Mouse (Mus musculus): ENCODE measurements around the gene Hist1h4j. TPM values are rescaled to one million over a fixed set of nuclear protein-coding genes. Genes with fewer than 3 reads are reported as not detected.
"Not testable (repeated sequence)": the region's sequence is repeated elsewhere in the genome, so short reads cannot be mapped to it uniquely, and the experiment has no call there.

Gene Hist1h4j
- polyA plus RNA-seq, 1 experiment from 2014 or later, result 1.1 TPM

DNA sequence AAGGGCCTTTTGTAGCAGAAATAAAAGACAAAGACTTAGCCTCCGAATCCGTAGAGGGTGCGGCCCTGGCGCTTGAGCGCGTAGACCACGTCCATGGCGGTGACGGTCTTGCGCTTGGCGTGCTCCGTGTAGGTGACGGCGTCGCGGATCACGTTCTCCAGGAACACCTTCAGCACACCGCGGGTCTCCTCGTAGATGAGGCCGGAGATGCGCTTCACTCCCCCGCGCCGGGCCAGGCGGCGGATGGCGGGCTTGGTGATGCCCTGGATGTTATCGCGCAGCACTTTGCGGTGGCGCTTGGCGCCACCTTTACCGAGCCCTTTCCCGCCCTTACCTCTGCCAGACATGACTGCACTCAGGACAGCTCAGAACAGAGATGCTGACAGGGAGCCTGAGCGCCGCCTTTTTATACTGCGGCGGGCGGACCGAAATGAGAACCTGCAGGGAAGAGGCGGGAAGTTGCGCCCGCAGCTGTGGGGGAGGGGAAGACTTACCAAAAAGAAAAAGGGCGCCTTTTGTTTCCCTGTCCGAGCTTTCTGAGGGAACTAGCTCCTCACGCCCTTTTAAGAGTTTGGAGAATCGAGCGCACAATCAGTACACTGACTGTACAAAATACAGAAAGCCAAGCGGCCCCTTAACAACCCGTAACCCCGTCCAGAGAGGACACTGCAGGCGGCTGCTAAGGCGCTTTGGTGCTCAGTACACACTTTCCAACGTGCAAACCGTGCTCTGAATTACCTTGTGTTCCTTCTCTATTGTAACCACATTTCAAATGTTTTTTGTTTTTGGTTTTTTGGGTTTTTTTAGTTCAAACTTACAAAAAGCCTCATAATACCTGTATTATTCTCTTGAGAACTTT is 15.5 kb downstream of the Hist1h4j start, which contains the start of gene Hist1h4k:
Gene Hist1h4k (minus strand): TSS at position 347 of the 859 bp plus-strand sequence.
- H3K27me3 ChIP-seq (ENCODE audit: control insufficient read depth, insufficient read depth, low read length); H3K36me3 ChIP-seq (ENCODE audit: control insufficient read depth, insufficient read depth, low read length); H3K9me3 ChIP-seq (replicated peaks; ENCODE audit: control insufficient read depth, low read length): not testable (repeated sequence)
- peak; percentile 85 for ATAC-seq (replicated peaks; ENCODE audit: insufficient number of reproducible peaks, low FRiP score, low TSS enrichment)
- under 1% methylated on average over 45 of the region's 56 CpGs for WGBS (ENCODE audit: insufficient replicate concordance)
- Histone ChIP-seq H3K4me1 (ENCODE audit: control insufficient read depth, insufficient read depth, low read length) (peaks cover 13% of the 10 kb centered on the region), H3K4me3 (ENCODE audit: low read depth, low read length) (peak within 1 kb of the TSS; percentile 57), H3K27ac (ENCODE audit: low read depth, low read length) (peak within 1 kb of the TSS; percentile 91), H3K4me2 (peak within 1 kb of the TSS; percentile 79), H3K9ac (ENCODE audit: low read depth, low read length) (peak within 1 kb of the TSS; percentile 72)

DNA sequence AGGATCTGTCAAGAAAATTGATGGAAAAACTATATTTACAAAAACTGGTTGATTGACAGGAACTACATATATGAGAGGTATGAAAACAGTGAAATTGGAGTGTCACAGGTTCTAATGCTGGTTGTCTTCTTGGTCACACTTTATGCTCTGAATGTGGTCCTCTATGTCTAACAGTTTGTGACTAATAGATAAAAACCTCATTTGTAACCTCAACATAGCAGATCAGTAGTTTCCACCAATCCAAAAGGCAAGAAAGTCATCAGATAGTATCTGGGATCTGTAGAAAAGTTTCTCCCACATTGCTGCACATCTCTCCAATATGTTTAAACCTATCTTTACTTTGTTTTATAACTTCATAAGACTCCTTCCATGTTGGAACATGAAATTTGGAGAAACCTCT is 16.6 kb downstream of the Hist1h4j start:
- no peak overlapping the region for H3K4me3 ChIP-seq (ENCODE audit: low read depth, low read length)
- no peaks in the 10 kb centered on the region for H3K27me3 ChIP-seq (ENCODE audit: control insufficient read depth, insufficient read depth, low read length)
- H3K9me3 ChIP-seq (replicated peaks; ENCODE audit: control insufficient read depth, low read length), result no peaks in the 10 kb centered on the region
- no peak for ATAC-seq (replicated peaks; ENCODE audit: insufficient number of reproducible peaks, low FRiP score, low TSS enrichment)
- no peaks in the 10 kb centered on the region for H3K36me3 ChIP-seq (ENCODE audit: control insufficient read depth, insufficient read depth, low read length)
- H3K27ac ChIP-seq (ENCODE audit: low read depth, low read length), result peak overlapping the region; percentile 85; the same call in 1 of the 2 replicates
- no peak overlapping the region; the same call in 1 of the 2 replicates for H3K9ac ChIP-seq (ENCODE audit: low read depth, low read length)
- H3K4me2 ChIP-seq, result no peak overlapping the region
- H3K4me1 ChIP-seq (ENCODE audit: control insufficient read depth, insufficient read depth, low read length), result peaks cover 13% of the 10 kb centered on the region

DNA sequence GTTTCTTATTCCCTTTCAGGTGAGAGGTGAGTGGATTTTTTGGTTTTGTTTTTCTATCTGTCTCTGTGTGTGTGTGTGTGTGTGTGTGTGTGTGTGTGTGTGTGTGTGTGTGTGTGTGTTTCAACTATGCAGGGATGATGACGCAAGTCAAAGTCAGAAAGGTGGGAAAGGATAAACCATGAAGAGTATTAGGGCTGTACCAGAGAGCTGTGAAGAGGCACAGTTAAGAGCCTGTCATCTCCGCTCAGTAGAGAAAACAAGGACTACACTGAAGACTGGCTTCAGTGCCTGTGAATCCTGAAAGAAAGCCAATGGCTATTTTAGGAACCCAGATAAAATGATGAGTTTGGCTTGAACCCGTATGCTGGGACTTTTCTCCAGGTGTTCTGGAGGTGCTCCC is 17.0 kb downstream of the Hist1h4j start:
- ATAC-seq (replicated peaks; ENCODE audit: insufficient number of reproducible peaks, low FRiP score, low TSS enrichment), result no peak
- H3K36me3 ChIP-seq (ENCODE audit: control insufficient read depth, insufficient read depth, low read length), result no peaks in the 10 kb centered on the region
- 39% methylated on average over 3 of the region's 3 CpGs for WGBS (ENCODE audit: insufficient replicate concordance)
- no peaks in the 10 kb centered on the region for H3K27me3 ChIP-seq (ENCODE audit: control insufficient read depth, insufficient read depth, low read length)
- no peaks in the 10 kb centered on the region for H3K9me3 ChIP-seq (replicated peaks; ENCODE audit: control insufficient read depth, low read length)
- H3K9ac ChIP-seq (ENCODE audit: low read depth, low read length), result peak overlapping the region; percentile 22; the same call in 1 of the 2 replicates
- peak overlapping the region; percentile 85 for H3K27ac ChIP-seq (ENCODE audit: low read depth, low read length)
- H3K4me3 ChIP-seq (ENCODE audit: low read depth, low read length), result no peak overlapping the region
- H3K4me1 ChIP-seq (ENCODE audit: control insufficient read depth, insufficient read depth, low read length), result peaks cover 13% of the 10 kb centered on the region
- H3K4me2 ChIP-seq, result peak overlapping the region; percentile 62; the same call in 1 of the 2 replicates

DNA sequence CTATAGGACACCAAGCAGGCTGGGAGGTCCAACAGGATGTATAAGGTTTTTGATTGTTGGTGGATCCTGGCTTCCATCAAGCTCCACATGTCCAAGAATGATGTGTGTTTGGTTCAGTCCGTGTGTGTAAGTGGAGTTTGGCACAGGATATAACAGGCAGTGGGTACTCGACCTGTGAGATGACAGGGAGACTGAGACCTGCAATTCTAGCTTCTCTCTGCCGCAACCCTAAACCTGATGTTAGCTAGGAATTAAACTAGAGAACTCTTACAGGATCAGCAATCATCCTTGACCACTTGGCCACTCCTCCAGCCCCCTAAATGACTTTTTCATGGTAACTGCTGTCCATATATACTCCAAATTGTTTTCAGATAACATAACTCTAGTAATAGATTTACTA is 17.5 kb downstream of the Hist1h4j start:
- Histone ChIP-seq H3K9me3 (replicated peaks; ENCODE audit: control insufficient read depth, low read length) (no peaks in the 10 kb centered on the region), H3K4me1 (ENCODE audit: control insufficient read depth, insufficient read depth, low read length) (peaks cover 13% of the 10 kb centered on the region), H3K36me3 (ENCODE audit: control insufficient read depth, insufficient read depth, low read length) (no peaks in the 10 kb centered on the region), H3K4me3 (ENCODE audit: low read depth, low read length) (no peak overlapping the region), H3K27me3 (ENCODE audit: control insufficient read depth, insufficient read depth, low read length) (no peaks in the 10 kb centered on the region), H3K9ac (ENCODE audit: low read depth, low read length) (no peak overlapping the region), H3K4me2 (peak overlapping the region; percentile 62), H3K27ac (ENCODE audit: low read depth, low read length) (peak overlapping the region; percentile 85)
- no peak for ATAC-seq (replicated peaks; ENCODE audit: insufficient number of reproducible peaks, low FRiP score, low TSS enrichment)
- WGBS (ENCODE audit: insufficient replicate concordance), result 43% methylated on average over 3 of the region's 3 CpGs

DNA sequence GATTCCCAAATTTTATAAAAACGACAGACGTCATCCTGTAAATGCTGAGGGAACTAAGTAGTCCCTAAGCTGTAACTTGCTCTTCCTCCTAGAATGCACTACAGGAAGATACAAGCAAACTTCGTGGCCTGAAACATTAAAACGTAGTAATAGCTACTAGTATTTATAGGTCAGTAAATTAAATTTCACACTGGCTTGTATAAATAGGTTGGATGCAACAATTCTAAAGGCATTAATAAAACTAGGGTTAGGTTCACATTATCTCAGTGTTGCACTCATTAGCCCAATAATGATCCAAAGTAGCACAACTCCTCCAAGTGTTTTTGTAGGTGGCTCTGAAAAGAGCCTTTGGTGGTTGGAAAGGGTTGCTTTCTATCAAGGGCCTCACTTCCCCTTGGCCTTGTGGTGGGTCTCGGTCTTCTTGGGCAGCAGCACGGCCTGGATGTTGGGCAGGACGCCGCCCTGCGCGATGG is 18.2 kb downstream of the Hist1h4j start:
- Histone ChIP-seq H3K27ac (ENCODE audit: low read depth, low read length) (peak overlapping the region; percentile 85), H3K4me1 (ENCODE audit: control insufficient read depth, insufficient read depth, low read length) (peaks cover 13% of the 10 kb centered on the region), H3K4me3 (ENCODE audit: low read depth, low read length) (peak overlapping the region; percentile 42), H3K4me2 (peak overlapping the region; percentile 62), H3K27me3 (ENCODE audit: control insufficient read depth, insufficient read depth, low read length) (no peaks in the 10 kb centered on the region), H3K9ac (ENCODE audit: low read depth, low read length) (peak overlapping the region; percentile 65), H3K36me3 (ENCODE audit: control insufficient read depth, insufficient read depth, low read length) (no peaks in the 10 kb centered on the region), H3K9me3 (replicated peaks; ENCODE audit: control insufficient read depth, low read length) (no peaks in the 10 kb centered on the region)
- no peak; the same call in 1 of the 2 replicates for ATAC-seq (replicated peaks; ENCODE audit: insufficient number of reproducible peaks, low FRiP score, low TSS enrichment)
- 4% methylated on average over 10 of the region's 10 CpGs for WGBS (ENCODE audit: insufficient replicate concordance)

DNA sequence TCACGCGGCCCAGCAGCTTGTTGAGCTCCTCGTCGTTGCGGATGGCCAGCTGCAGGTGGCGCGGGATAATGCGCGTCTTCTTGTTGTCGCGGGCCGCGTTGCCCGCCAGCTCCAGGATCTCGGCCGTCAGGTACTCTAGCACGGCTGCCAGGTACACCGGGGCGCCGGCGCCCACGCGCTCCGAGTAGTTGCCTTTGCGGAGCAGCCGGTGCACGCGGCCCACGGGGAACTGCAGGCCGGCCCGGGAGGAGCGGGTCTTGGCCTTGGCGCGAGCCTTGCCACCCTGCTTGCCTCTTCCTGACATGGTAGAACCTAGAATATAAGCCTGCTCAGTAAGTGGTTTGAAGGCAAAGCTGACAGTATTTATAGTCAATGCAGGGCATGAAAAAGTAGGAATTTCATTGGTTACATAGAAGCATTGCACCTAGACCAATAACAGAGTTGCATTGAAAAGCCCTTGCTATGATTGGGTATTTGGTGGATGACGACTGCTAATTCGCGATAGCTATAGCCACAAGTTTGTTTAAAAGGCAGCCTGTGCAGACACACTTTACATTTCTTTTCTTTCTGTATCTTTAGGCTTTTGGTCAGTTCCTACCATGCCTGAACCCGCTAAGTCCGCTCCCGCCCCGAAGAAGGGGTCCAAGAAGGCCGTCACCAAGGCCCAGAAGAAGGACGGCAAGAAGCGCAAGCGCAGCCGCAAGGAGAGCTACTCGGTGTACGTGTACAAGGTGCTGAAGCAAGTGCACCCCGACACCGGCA is 18.8 kb downstream of the Hist1h4j start, which contains the start of the genes Hist1h2ak and Hist1h2bn:
Gene Hist1h2ak (minus strand): TSS at position 304 of the 762 bp plus-strand sequence.
Gene Hist1h2bn (plus strand): TSS at position 600 of the 762 bp plus-strand sequence.
- WGBS (ENCODE audit: insufficient replicate concordance), result 0% methylated on average over 36 of the region's 50 CpGs

DNA sequence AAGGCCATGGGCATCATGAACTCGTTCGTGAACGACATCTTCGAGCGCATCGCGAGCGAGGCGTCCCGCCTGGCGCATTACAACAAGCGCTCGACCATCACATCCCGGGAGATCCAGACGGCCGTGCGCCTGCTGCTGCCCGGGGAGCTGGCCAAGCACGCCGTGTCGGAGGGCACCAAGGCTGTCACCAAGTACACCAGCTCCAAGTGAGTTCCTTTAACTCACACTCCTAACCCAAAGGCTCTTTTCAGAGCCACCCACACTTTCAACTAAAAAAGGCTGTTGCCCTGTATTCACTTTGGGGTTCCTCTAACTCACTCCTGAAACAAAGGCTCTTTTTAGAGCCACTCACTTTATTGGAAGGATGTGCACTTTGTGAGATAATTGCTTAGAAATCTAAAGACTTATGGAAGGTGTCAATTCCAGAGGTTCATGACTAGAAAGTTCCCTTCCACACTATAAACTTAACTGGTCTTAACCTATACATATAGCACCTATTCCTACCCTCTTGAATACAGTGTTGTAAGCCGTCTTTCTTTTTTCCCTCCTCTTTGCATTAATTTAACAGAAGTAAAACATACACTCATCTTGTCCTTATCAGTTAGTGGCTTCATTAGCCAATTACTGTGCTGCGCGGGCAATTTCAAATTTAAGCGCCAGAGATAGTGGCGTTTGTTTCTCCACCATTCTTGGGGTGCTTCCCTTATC is 19.6 kb downstream of the Hist1h4j start:
- not testable (repeated sequence) for H3K36me3 ChIP-seq (ENCODE audit: control insufficient read depth, insufficient read depth, low read length); H3K9me3 ChIP-seq (replicated peaks; ENCODE audit: control insufficient read depth, low read length); H3K27me3 ChIP-seq (ENCODE audit: control insufficient read depth, insufficient read depth, low read length)
- Histone ChIP-seq H3K4me2 (peak overlapping the region; percentile 71), H3K4me3 (ENCODE audit: low read depth, low read length) (peak overlapping the region; percentile 49), H3K4me1 (ENCODE audit: control insufficient read depth, insufficient read depth, low read length) (peaks cover 12% of the 10 kb centered on the region), H3K9ac (ENCODE audit: low read depth, low read length) (peak overlapping the region; percentile 76), H3K27ac (ENCODE audit: low read depth, low read length) (peak overlapping the region; percentile 90)
- WGBS (ENCODE audit: insufficient replicate concordance), result under 1% methylated on average over 21 of the region's 26 CpGs
- peak; percentile 4; the same call in 1 of the 2 replicates for ATAC-seq (replicated peaks; ENCODE audit: insufficient number of reproducible peaks, low FRiP score, low TSS enrichment)

More for the DNA sequence above, 18.8 kb downstream of the Hist1h4j start, which contains the start of the genes Hist1h2ak and Hist1h2bn:
- peaks cover 13% of the 10 kb centered on the region for H3K4me1 ChIP-seq (ENCODE audit: control insufficient read depth, insufficient read depth, low read length)
- H3K4me3 ChIP-seq (ENCODE audit: low read depth, low read length), result peak within 1 kb of the TSS; percentile 49
- H3K36me3 ChIP-seq (ENCODE audit: control insufficient read depth, insufficient read depth, low read length); H3K27me3 ChIP-seq (ENCODE audit: control insufficient read depth, insufficient read depth, low read length); H3K9me3 ChIP-seq (replicated peaks; ENCODE audit: control insufficient read depth, low read length): not testable (repeated sequence)
- H3K27ac ChIP-seq (ENCODE audit: low read depth, low read length), result peak within 1 kb of the TSS; percentile 90
- peak; percentile 88 for ATAC-seq (replicated peaks; ENCODE audit: insufficient number of reproducible peaks, low FRiP score, low TSS enrichment)
- peak within 1 kb of the TSS; percentile 76 for H3K9ac ChIP-seq (ENCODE audit: low read depth, low read length)
- peak within 1 kb of the TSS; percentile 71 for H3K4me2 ChIP-seq

DNA sequence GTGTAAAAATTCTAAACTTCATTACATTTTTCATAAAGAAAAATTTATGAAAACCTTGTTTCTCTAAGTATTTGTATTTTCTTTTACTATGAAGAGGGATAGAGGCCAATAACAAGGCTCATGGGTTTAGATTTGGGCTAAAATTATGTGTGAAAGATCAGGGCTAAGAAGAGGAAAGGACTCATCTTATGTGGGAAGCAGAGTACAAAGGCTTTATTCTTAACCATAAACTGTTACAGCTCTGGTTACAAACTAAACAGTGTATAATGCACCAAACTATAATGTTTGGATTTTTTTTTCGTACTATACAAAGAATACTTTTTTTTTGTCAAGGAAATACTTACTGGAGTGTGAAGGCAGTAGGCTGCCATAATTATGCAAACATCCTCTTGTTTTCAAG is 20.8 kb downstream of the Hist1h4j start:
- ATAC-seq (replicated peaks; ENCODE audit: insufficient number of reproducible peaks, low FRiP score, low TSS enrichment), result no peak
- H3K9me3 ChIP-seq (replicated peaks; ENCODE audit: control insufficient read depth, low read length), result no peaks in the 10 kb centered on the region
- H3K9ac ChIP-seq (ENCODE audit: low read depth, low read length), result no peak overlapping the region
- no peaks in the 10 kb centered on the region for H3K36me3 ChIP-seq (ENCODE audit: control insufficient read depth, insufficient read depth, low read length)
- no peaks in the 10 kb centered on the region for H3K27me3 ChIP-seq (ENCODE audit: control insufficient read depth, insufficient read depth, low read length)
- H3K4me1 ChIP-seq (ENCODE audit: control insufficient read depth, insufficient read depth, low read length), result peaks cover 10% of the 10 kb centered on the region
- peak overlapping the region; percentile 29; the same call in 1 of the 2 replicates for H3K27ac ChIP-seq (ENCODE audit: low read depth, low read length)
- no peak overlapping the region for H3K4me3 ChIP-seq (ENCODE audit: low read depth, low read length)
- WGBS (ENCODE audit: insufficient replicate concordance), result 74% methylated on average over 1 of the region's 1 CpGs
- peak overlapping the region; percentile 52 for H3K4me2 ChIP-seq

Measured in heart, embryonic 11.5 days (tissue).